Mouse (Mus musculus) hindbrain, embryonic 14.5 days (tissue): Measurements from ENCODE around the gene Syngr4. TPM values are rescaled to one million over a fixed set of nuclear protein-coding genes. Genes with fewer than 3 reads are reported as not detected.

Experiments
- ATAC-seq: fragments of 200-750 bp; cut with Nextera tagmentation; 2 replicates; pipeline ENCODE4 v1.8.0; 2017; ENCODE audit warnings: moderate number of reproducible peaks, mild to moderate bottlenecking, moderate TSS enrichment, moderate library complexity; ENCODE audit not compliant: low FRiP score
- DNase-seq: peaks from one replicate; pipeline ENCODE4 v3.0.0-alpha.2; 2015; ENCODE audit warnings: low spot score
- H3K27ac ChIP-seq: fragments of 300-500 bp; sonication (generic); 2 replicates; pipeline ENCODE4 v1.5.1; 2014; ENCODE audit warnings: mild to moderate bottlenecking, moderate library complexity
- H3K27me3 ChIP-seq: fragments of 300-500 bp; sonication (generic); 2 replicates; pipeline ENCODE4 v1.6.1; 2014; ENCODE audit warnings: mild to moderate bottlenecking, low read length, mixed read lengths; ENCODE audit not compliant: control insufficient read depth, insufficient read depth
- H3K36me3 ChIP-seq: fragments of 300-500 bp; sonication (generic); replicated peaks from 2 replicates; pipeline ENCODE4 v1.6.1; 2014; ENCODE audit not compliant: control insufficient read depth, insufficient read depth
- H3K4me1 ChIP-seq: fragments of 300-500 bp; sonication (generic); replicated peaks from 2 replicates; pipeline ENCODE4 v1.6.1; 2014; ENCODE audit warnings: antibody characterized with exemption, low read length, mixed read lengths; ENCODE audit not compliant: control insufficient read depth, insufficient read depth
- H3K4me2 ChIP-seq: fragments of 300-500 bp; sonication (generic); replicated peaks from 2 replicates; pipeline ENCODE4 v1.6.1; 2014; ENCODE audit warnings: mild to moderate bottlenecking, moderate library complexity
- H3K4me3 ChIP-seq: fragments of 300-500 bp; sonication (generic); replicated peaks from 2 replicates; pipeline ENCODE4 v1.5.1; 2014; ENCODE audit warnings: mild to moderate bottlenecking, low read length
- H3K9ac ChIP-seq: fragments of 300-500 bp; sonication (generic); 2 replicates; pipeline ENCODE4 v1.6.1; 2014
- H3K9me3 ChIP-seq: fragments of 300-500 bp; sonication (generic); 2 replicates; pipeline ENCODE4 v1.6.1; 2016; ENCODE audit warnings: low read length; ENCODE audit not compliant: control insufficient read depth
- WGBS: fragments of 180-500 bp; shearing (Covaris S2); extraction: QIAGEN DNeasy Blood & Tissue Kit; methylation state at CpG from one replicate; pipeline ENCODE4 v1.1.7; 2014; 5-methylcytosine and 5-hydroxymethylcytosine counted together
- polyA plus RNA-seq: library from polyadenylated mRNA; unstranded; fragments of >200 nt; fragmentation: Nextera tagmentation; extraction: Ambion mirVana; gene quantifications from 2 replicates; pipeline ENCODE4 v1.2.1, GENCODE M21; 2014

The Syngr4 gene
- polyA plus RNA-seq, 1 experiment from 2014 or later: 0.39 TPM

- DNase-seq: no peak
- ATAC-seq: no peak
- Histone ChIP-seq H3K4me2 (no peak overlapping the region), H3K9me3 (no peaks in the 10 kb centered on the region), H3K4me3 (no peak overlapping the region), H3K27me3 (peaks cover 30% of the 10 kb centered on the region), H3K36me3 (no peaks in the 10 kb centered on the region), H3K27ac (no peak overlapping the region), H3K9ac (no peak overlapping the region), H3K4me1 (peaks cover 6% of the 10 kb centered on the region; the same call in 1 of the 2 replicates)
- WGBS: 84% methylated on average over 7 of the region's 7 CpGs
These were observed 33.7 kb downstream of the Syngr4 start for GRCm38 (mm10) chr7:45862804-45863203.

GRCm38 (mm10) chr7:45859008-45859407 lies 37.5 kb downstream of the Syngr4 start:
- no peak overlapping the region for H3K4me2 ChIP-seq
- 70% methylated on average over 4 of the region's 4 CpGs for WGBS

GRCm38 (mm10) chr7:45856950-45857901 lies 39.3 kb downstream of the Syngr4 start:
- Histone ChIP-seq H3K36me3 (no peaks in the 10 kb centered on the region), H3K9me3 (no peaks in the 10 kb centered on the region), H3K4me2 (peak overlapping the region; percentile 41), H3K4me3 (peak overlapping the region; percentile 19), H3K27ac (no peak overlapping the region), H3K9ac (0 out of 2 replicates have a peak overlapping the region, but pooled peaks have one; percentile 18), H3K27me3 (peaks cover 37% of the 10 kb centered on the region), H3K4me1 (0 out of 2 replicates have a peak, but pooled peaks cover 5% of the 10 kb centered on the region)
- WGBS: 5% methylated on average over 29 of the region's 30 CpGs
- DNase-seq (no peak), ATAC-seq (peak; percentile 33; the same call in 1 of the 2 replicates)

More at GRCm38 (mm10) chr7:45859008-45859407, 37.5 kb downstream of the Syngr4 start:
- no peaks in the 10 kb centered on the region for H3K9me3 ChIP-seq
- no peak overlapping the region for H3K9ac ChIP-seq
- H3K4me1 ChIP-seq: 0 out of 2 replicates have a peak, but pooled peaks cover 5% of the 10 kb centered on the region
- no peak for DNase-seq
- peaks cover 37% of the 10 kb centered on the region for H3K27me3 ChIP-seq
- ATAC-seq: no peak
- no peak overlapping the region for H3K4me3 ChIP-seq
- no peak overlapping the region for H3K27ac ChIP-seq
- H3K36me3 ChIP-seq: no peaks in the 10 kb centered on the region

GRCm38 (mm10) chr7:45853089-45853488 lies 43.4 kb downstream of the Syngr4 start:
- Histone ChIP-seq H3K9me3 (no peaks in the 10 kb centered on the region), H3K9ac (no peak overlapping the region), H3K4me1 (0 out of 2 replicates have a peak, but pooled peaks cover 5% of the 10 kb centered on the region), H3K36me3 (no peaks in the 10 kb centered on the region), H3K27ac (no peak overlapping the region), H3K27me3 (peaks cover 19% of the 10 kb centered on the region), H3K4me2 (no peak overlapping the region), H3K4me3 (no peak overlapping the region)
- DNase-seq: no peak
- WGBS: 88% methylated on average over 12 of the region's 12 CpGs
- no peak for ATAC-seq

DNA sequence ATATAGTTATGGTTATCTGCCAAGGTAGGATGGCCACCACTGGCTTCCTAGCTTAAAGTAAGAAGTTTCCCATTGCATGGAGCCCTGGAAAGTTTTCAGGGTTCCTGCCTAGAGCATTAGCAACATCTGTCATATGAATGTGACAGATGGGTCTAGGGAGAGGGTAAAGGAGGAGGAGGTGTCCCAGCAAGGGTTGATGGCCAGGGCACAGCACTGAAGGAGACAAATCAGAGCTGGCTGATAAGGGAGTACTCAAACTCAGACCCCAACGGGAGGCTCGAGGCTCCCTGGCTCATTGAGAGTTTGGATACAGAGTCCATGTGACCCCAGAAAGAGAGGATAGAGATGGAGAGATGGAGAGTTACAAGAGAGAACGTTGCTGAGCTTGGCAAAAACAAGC lies 45.9 kb downstream of the Syngr4 start:
- H3K4me1 ChIP-seq: no peaks in the 10 kb centered on the region
- WGBS: 70% methylated on average over 3 of the region's 3 CpGs
- H3K4me2 ChIP-seq: no peak overlapping the region
- DNase-seq: no peak
- H3K4me3 ChIP-seq: no peak overlapping the region
- no peak overlapping the region for H3K9ac ChIP-seq
- no peaks in the 10 kb centered on the region for H3K36me3 ChIP-seq
- no peak for ATAC-seq
- no peak overlapping the region for H3K27ac ChIP-seq
- H3K27me3 ChIP-seq: no peaks in the 10 kb centered on the region; the same call in 1 of the 2 replicates
- H3K9me3 ChIP-seq: no peaks in the 10 kb centered on the region

DNA sequence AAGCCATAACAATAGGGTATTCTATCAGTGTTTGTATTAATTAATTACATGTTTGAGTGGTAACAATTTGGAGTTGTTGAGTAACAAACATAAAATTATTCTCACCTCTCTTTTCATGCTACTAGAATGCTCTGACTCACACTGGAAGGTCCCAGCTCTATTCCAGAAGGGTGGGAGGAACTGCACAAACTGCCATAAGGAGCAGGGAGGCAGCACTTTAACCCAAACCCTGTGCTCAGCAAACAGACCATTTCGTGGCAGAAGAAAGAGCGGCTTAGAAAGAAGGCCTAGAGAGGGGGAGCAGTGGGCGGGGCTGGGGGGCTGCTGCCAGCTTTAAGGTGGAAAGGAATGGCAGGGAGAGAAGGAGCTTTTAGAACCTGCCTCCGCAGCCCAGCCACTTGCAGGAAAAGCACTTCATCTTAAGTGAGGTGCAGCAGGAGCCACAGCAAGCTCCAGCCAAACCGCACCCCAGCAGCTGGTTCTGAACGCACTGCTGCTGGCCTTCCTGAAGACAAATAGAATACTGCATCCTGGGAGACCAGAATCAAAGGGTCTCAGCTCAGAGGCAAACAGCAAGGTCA lies 48.0 kb downstream of the Syngr4 start:
- Histone ChIP-seq H3K36me3 (no peaks in the 10 kb centered on the region), H3K9ac (no peak overlapping the region), H3K27ac (no peak overlapping the region), H3K4me2 (no peak overlapping the region), H3K4me1 (no peaks in the 10 kb centered on the region), H3K9me3 (no peaks in the 10 kb centered on the region), H3K27me3 (no peaks in the 10 kb centered on the region; the same call in 1 of the 2 replicates), H3K4me3 (no peak overlapping the region)
- 11% methylated on average over 6 of the region's 6 CpGs for WGBS
- no peak for ATAC-seq
- DNase-seq: no peak

DNA sequence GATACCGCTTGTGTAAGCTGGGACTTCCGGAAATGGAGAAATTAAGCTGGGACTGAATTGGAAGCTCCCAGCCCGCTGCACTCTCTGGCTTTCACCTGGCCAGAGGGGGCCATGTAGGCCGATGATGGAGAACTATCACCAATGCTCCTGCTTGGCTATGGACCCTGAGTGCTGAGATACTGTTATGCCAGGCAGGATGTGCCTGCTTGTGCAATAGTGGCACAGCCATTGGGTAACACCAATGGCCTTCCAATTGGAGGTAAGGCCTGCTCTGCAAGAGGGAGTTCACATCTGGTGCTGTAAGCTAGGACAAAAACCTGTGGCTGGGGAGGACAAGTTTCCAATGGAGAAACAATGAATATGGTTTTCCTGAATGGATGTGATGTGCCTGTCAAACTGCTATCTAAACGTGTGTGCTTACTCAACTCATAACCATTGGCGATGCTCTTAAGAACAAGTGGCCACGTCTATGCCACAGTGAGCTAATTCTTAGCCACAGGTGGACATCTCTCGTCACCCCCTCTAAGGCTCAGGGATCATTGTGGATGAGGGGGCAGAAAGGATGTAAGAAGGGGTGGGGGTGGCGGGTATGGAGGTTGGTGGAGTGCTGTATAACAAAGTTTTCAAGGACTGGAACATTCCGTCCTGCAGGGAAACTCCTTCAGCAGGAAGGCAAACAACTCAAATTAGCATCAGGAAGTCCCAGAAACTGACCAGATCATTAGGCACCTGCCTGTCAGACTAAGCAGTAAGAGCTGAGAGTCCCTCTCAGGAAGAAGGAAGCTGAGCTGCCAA lies 53.4 kb downstream of the Syngr4 start:
- DNase-seq (no peak), ATAC-seq (no peak)
- Histone ChIP-seq H3K27ac (no peak overlapping the region), H3K9ac (no peak overlapping the region), H3K4me1 (no peaks in the 10 kb centered on the region), H3K36me3 (no peaks in the 10 kb centered on the region), H3K4me3 (no peak overlapping the region), H3K9me3 (no peaks in the 10 kb centered on the region), H3K4me2 (no peak overlapping the region), H3K27me3 (peaks cover 6% of the 10 kb centered on the region; the same call in 1 of the 2 replicates)
- 90% methylated on average over 10 of the region's 10 CpGs for WGBS
